Mouse (Mus musculus) gastrocnemius, postnatal 4 days (tissue): ENCODE measurements at regions not wholly inside any gene's neighbourhood (a gene's known extent, or its start where the extent isn't known, plus 50 kb on each side); places are given as distances from the start of the nearest gene placed in this dataset.

ENCODE experiments used
- DNase-seq, 2 experiments: peaks; one replicate each; pipeline ENCODE4 v3.0.0; 2021 to 2022; ENCODE audit warnings: low spot score in 2 of 2, mixed read lengths in 2 of 2

DNA sequence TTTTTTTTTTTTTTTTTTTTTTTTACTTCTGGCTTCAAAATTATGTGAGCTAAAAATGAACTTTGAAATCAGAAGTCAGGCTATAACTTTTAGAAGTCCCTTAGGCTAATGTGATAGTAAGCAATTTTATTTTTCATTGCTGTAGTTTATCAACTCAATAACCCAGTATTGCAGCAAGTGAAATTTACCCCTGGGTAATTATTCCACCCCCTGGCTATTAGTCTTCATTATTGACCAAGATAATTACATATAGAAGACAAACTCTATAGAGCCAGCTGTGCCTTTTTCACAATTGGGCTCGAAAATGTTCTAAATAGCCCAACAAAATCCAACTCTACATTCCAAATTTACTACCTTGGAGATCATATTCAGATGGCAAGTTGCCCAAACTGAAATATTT is 572.2 kb upstream of the Alcam start:
- no peak for DNase-seq

- DNase-seq: no peak
Observed at GRCm38 (mm10) chr16:53011847-53012246, 558.0 kb upstream of the Alcam start.

DNA sequence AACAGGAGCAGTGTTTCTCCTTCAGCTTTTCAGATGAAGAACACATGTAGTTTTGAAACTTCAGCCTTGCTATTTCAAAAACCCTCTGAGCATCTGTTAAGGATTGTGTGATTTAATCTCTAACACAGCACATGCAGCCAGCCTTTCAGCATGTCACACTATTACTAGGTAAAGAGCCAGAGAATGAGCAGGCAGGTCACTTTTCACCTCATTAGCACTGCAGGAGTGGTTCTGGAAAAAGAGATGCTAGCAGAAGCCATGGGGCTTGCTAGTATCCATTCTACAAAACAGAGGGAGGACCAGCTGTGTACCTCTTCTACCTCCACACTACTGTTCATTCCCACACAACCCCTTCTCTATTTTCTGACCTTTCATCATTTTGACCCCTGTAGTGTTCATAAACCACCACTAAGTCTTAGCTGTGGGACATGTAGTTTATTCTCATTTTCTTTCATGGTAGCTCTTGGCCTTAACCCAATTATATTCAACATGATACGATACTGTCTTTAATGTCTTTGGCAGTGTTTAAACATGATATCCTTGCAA is 535.1 kb upstream of the Alcam start:
- no peak for DNase-seq

GRCm38 (mm10) chr16:52984336-52984735 is 530.5 kb upstream of the Alcam start:
- no peak for DNase-seq

GRCm38 (mm10) chr16:52980995-52981394 is 527.1 kb upstream of the Alcam start:
- DNase-seq: no peak

DNA sequence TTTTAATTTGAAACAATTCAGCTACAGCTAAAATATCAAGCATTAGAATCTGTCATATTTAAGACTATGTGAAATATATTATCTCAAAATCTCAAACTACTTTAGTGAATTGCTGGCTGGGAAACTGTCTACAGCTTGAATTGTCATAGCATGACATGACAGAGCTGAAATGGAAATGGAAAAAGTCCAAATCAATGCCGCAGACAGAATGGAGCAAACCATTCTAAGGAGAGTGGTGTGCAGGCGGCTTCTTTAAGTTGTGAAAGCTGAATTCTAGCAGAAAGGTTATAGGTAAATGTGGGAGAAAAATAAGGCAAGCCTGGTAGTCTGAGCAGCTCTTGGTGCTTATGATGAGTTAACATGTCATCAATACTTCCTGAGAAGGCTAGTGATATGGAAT is 518.9 kb upstream of the Alcam start:
- DNase-seq: no peak

DNA sequence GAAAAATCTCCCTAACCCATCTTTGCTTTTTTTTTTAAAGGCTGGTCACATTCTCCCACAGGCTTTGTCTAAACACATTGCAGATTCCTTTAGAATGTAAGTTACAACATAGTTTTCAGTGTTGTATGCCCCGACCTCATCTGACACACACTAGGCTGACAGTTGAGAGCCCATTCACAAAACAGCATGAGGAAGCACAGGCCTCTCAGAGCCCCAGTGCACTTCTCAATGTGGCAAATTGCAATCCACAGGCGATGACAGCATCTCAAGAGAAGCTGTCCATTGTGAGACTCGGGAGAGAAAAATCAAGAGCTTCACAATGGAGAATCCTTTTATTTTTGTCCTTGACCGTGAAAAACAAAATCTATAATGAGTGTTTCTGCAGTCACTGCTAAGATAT is 493.8 kb upstream of the Alcam start:
- no peak for DNase-seq

DNA sequence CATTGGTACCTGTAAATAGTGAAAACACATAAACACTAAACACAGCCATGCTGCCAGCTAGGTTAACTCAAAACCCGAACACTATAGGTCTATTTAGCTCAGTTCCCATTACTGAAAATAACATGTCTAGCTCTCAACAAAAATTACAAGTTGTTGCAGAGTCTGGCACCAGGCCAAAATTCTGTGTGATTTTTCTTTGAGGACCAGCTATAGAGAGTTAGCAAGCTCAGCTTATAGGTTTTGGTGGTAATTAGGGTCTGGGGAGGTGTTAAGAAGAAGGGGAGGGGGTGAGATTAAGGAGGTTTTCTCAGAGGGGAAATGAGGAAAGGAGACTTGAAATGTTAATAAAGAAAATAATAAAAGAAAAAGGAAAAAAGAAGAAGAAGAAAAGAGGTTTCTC is 480.9 kb upstream of the Alcam start:
- DNase-seq: no peak

DNA sequence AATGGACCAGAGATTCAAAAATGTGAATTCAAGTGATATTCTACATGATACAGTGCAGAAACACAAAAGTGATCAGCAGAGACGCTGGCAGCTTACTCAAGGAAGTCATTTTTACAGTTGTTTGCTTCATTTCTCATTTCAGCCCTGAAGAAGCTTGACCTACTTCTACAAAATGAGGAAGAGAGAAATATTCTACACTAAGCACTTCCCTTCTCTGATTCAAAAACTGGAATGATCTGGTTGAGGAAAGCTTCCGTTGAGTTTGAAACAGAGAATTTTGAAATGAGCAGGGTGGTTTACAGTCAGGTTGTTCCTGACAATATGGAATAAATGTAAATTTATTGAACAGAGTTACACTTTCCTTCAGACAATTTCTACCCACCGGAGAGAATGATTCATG is 478.1 kb upstream of the Alcam start:
- DNase-seq: no peak

DNA sequence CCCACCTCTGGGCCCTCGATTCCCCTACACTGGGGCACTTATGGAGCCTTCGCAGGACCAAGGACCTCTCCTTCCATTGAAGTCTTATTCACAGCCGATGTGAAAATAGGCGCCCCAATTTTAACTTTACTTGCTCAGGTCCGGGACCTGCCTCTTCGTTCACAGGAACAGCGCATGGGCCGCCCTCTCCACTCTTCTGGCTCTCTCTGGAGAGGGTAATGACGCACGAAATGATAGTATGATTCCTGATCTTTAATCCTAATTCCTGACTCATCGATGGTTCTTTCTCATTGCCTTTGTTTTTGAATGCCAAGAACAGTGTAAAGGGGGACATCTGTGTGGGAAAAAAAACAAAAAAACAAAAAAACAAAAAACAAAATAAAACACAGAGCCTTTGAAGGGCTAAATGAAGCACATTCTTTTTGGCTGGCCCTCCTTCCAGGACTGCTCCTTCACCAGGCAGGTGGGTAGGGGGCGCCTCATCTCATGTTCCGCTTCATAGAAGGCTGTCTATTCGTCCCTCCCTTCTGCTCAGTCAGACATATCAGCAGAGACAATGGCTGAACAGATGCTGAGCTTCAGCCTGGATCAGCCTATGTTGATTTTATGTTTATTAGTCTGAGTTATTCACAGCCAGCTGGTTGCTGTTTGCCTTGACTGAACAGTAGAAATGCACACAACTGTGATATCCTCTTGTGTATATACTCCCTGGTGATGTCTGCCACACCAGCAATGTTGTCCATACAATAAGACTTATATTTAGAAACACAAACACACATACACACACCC is 438.8 kb upstream of the Alcam start:
- DNase-seq: no peak

DNA sequence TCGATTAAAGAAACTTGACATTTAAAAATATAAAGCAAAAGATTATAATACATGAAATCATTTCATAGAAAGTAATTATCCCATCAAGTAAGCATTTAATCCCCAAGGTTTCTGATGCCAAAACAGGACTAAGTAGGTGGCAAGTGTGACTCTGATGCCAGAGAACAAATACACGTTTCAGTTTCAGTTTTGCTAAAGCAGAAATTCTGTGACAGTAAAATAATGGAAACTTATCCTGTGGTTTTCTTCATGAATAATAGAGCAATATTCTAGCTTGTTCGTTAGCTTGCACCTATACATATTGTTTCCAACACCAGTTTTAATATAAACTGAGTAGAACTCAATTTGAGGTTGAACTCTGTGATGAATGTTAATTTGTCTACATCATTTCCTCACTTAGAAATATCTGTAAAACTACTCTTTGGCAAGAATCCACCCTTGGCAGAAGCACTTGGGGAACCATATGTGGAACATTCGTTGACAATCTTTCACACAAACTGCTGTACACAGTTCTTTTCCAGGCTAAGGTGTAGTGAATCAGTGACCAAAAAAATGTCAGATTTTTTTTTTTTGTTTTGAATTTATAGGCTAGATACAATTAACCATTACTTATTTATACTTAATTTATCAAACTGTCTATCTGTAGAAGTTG is 425.7 kb upstream of the Alcam start:
- DNase-seq: no peak

DNA sequence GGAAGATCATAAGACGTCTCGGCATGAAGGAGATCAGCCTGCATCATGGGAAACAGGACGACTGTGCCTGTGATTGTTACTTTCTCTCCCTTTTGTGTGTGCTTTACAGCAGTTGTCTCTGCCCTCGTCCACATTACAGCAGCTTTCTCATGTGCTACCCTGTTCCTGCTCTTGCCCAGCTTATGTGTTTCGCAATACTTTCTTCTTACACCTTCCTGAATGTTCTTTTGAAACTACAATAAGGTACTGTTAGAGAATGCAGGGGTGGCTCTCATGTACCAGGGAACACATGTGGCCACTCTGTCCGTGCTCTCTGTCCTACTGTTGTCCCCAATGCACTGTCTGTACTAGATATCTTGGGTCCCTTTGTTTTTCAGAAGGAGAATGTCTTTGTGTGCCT is 414.0 kb upstream of the Alcam start:
- DNase-seq: no peak

GRCm38 (mm10) chr16:52863554-52863953 is 409.7 kb upstream of the Alcam start:
- no peak for DNase-seq

DNA sequence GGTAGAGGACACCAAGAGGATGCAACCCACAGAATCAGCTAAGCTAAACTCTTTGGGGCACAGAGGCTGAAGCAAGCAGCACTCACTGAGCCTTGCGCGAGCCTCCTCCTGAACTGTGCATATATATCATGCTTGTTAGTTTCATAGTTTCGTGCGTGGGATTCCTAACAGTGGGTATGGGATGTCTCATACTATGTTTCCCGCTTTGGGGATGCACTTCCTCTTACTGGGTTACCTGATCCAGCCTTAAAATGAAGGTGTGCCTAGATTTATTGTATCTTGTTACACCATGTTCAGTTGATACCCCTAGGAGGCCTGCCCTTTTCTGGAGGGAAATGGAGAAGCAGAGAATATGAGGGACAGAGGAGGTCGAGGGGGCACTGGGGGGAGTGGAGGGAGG is 407.4 kb upstream of the Alcam start:
- no peak for DNase-seq

GRCm38 (mm10) chr16:52858441-52859209 is 404.8 kb upstream of the Alcam start:
- DNase-seq: no peak

GRCm38 (mm10) chr16:52851129-52851528 is 397.3 kb upstream of the Alcam start:
- DNase-seq: no peak

- no peak for DNase-seq
Observed at GRCm38 (mm10) chr16:52818976-52819375, 365.1 kb upstream of the Alcam start.

- no peak for DNase-seq
Observed at GRCm38 (mm10) chr16:52811219-52811618, 357.3 kb upstream of the Alcam start.

DNA sequence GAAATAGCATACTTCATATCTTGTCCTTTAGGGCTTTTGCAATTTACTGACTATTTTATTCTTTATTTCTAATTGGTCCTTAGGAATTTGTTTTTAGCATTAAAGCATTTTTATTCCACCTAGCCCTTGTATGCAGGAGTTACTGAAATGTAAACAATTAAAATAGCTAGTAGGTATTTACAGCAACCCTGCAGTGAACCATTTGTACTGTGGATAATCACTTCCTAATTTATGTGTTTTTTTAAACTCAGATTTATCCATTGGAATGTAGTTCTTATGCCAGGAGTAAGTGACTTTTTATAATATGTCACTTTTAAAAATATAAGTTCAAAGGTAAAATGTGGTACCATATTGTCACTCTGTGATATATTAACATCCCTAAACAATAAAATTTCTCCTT is 350.5 kb upstream of the Alcam start:
- DNase-seq: no peak

- DNase-seq: no peak
Observed at GRCm38 (mm10) chr16:52799715-52800392, 346.0 kb upstream of the Alcam start.

- DNase-seq: no peak
Observed at GRCm38 (mm10) chr16:52795184-52795583, 341.3 kb upstream of the Alcam start.
